Mouse (Mus musculus) heart, adult 2 months (tissue): ENCODE measurements at regions not wholly inside any gene's neighbourhood (a gene's known extent, or its start where the extent isn't known, plus 50 kb on each side); places are given as distances from the start of the nearest gene placed in this dataset.

Source experiments
- DNase-seq, 2 experiments: peaks; one replicate each; pipeline ENCODE4 v3.0.0; 2021
- H3K27ac ChIP-seq: fragments of 200-600 bp; 2 replicates; pipeline ENCODE4 v1.8.1; 2022
- H3K27me3 ChIP-seq: fragments of 200-500 bp; 2 replicates; pipeline ENCODE4 v1.6.1; 2012; ENCODE audit warnings: mild to moderate bottlenecking, low read length, inconsistent platforms, mixed read lengths; ENCODE audit not compliant: control insufficient read depth, insufficient read depth
- H3K36me3 ChIP-seq: fragments of 200-500 bp; 2 replicates; pipeline ENCODE4 v1.6.1; 2012; ENCODE audit warnings: low read length, inconsistent platforms; ENCODE audit not compliant: control insufficient read depth, insufficient read depth
- H3K4me1 ChIP-seq: fragments of 200-500 bp; 2 replicates; pipeline ENCODE4 v1.6.1; 2011; ENCODE audit warnings: low read length; ENCODE audit not compliant: control insufficient read depth, insufficient read depth
- H3K4me3 ChIP-seq: fragments of 200-600 bp; 2 replicates; pipeline ENCODE4 v1.8.1; 2022
- H3K79me2 ChIP-seq: fragments of 200-500 bp; replicated peaks from 2 replicates; pipeline ENCODE4 v1.6.1; 2012; ENCODE audit warnings: mild to moderate bottlenecking, inconsistent platforms, low read length, moderate library complexity, mixed read lengths; ENCODE audit not compliant: control insufficient read depth, insufficient read depth
- H3K9ac ChIP-seq: fragments of 200-500 bp; 2 replicates; pipeline ENCODE4 v1.6.1; 2012; ENCODE audit warnings: low read depth, mild to moderate bottlenecking, control low read depth, inconsistent platforms, low read length, mixed read lengths
- CTCF ChIP-seq: fragments of 200-600 bp; IDR thresholded peaks from 2 replicates; pipeline ENCODE4 v1.8.1; 2022; ENCODE audit warnings: antibody characterized with exemption, mild to moderate bottlenecking, moderate library complexity
- EP300 ChIP-seq: fragments of 200-500 bp; IDR thresholded peaks from 2 replicates; pipeline ENCODE4 v1.6.1; 2011; ENCODE audit warnings: low read depth, low read length, control low read depth; ENCODE audit not compliant: insufficient read depth
- POLR2A ChIP-seq: fragments of 200-500 bp; IDR thresholded peaks from 2 replicates; pipeline ENCODE4 v1.6.1; 2011; ENCODE audit warnings: mild to moderate bottlenecking, low read depth, low read length, control low read depth; ENCODE audit not compliant: insufficient read depth
- WGBS: fragments of 180-500 bp; shearing (Covaris S2); methylation state at CpG from one replicate; pipeline ENCODE4 v1.1.7; 2018; 5-methylcytosine and 5-hydroxymethylcytosine counted together
- intact Hi-C: fragments of 180-260 bp; cut with DNase I; formaldehyde crosslinking; loops from one replicate; pipeline ENCODE4 v1.15.1; 2025

DNA sequence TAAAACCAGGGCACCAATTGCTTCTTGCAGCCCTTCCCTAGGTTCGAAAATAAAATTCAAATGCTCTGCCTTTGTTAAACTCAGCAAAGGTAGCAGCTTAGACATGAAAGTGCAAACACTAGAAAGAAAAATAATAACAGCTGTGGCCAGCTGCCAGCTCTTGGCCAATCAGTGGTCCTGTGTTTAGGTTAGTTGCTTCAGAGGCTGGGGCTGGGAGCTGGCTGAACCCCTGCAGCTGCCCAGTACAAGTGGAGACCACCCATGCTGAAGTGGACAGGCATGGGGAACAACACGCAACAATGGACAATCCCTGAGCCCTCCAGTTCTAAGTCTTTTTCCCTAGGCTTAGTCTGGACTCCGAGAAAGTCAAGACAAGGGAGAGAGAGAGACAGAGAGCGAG is 2256.2 kb upstream of the Gm7489 start:
- no peaks in the 10 kb centered on the region for H3K4me1 ChIP-seq
- no peaks in the 10 kb centered on the region for H3K27me3 ChIP-seq
- no peak for DNase-seq
- no peak overlapping the region for H3K4me3 ChIP-seq
- no peaks in the 10 kb centered on the region for H3K79me2 ChIP-seq
- no peak overlapping the region for H3K9ac ChIP-seq
- no peaks in the 10 kb centered on the region for H3K36me3 ChIP-seq
- WGBS = 64% methylated on average over 4 of the region's 4 CpGs
- TF ChIP-seq EP300 (no peak), CTCF (no peak)
- intact Hi-C loops = no loop called here
- no peak overlapping the region for H3K27ac ChIP-seq

DNA sequence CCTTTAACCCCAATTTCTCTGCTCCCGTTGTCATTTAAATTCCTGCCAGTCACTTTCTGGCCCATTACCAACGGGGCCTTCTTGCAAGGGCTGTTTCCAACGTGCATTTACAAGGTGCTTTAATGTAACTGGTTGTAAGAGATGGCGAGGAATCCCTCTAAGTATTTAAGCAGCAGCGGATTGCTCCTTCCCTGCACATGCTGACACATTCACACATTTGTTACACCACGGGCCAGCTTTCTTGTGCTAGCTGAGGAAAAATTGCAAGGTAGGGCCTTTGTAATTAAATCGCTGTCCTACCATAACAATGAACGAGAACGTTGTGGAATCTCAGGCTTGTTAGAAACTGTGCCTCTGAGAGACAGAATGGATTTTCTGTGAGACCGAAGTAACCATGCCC is 2252.8 kb upstream of the Gm7489 start:
- Histone ChIP-seq H3K4me1 (no peaks in the 10 kb centered on the region), H3K27me3 (no peaks in the 10 kb centered on the region), H3K36me3 (no peaks in the 10 kb centered on the region), H3K9ac (no peak overlapping the region), H3K27ac (no peak overlapping the region), H3K79me2 (no peaks in the 10 kb centered on the region), H3K4me3 (no peak overlapping the region)
- TF ChIP-seq POLR2A (no peak), CTCF (no peak), EP300 (no peak)
- intact Hi-C loops = no loop called here
- DNase-seq = no peak
- WGBS = 82% methylated on average over 10 of the region's 10 CpGs

- Histone ChIP-seq H3K27ac (no peak overlapping the region), H3K36me3 (no peaks in the 10 kb centered on the region), H3K9ac (no peak overlapping the region), H3K4me3 (no peak overlapping the region), H3K27me3 (no peaks in the 10 kb centered on the region), H3K79me2 (no peaks in the 10 kb centered on the region), H3K4me1 (no peaks in the 10 kb centered on the region)
- intact Hi-C loops = no loop called here
- DNase-seq = no peak
- TF ChIP-seq POLR2A = no peak
- no peak for TF ChIP-seq CTCF
- no peak for TF ChIP-seq EP300
- 66% methylated on average over 6 of the region's 6 CpGs for WGBS
Observed at GRCm38 (mm10) chr15:51633068-51633467, 2251.6 kb upstream of the Gm7489 start.

DNA sequence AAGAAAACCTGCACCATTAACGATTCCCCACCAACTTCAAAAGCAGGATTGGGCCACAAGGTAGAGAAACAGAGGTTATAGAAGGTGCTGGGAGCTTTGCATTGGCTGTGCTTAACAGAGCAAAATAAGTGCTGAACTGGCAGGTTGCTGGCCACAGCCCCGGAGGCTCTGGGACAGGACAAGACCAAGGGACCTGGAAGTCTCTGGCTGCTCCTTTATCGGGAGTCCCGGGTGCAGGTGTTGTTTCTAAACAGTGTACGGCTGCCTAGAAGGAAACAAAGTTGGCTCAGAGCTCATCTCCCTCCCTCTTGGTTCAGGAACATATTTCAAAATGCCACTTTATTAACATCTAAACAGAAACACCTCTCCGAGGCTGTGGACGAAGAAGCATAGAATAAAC is 2250.0 kb upstream of the Gm7489 start:
- Histone ChIP-seq H3K36me3 (no peaks in the 10 kb centered on the region), H3K4me1 (no peaks in the 10 kb centered on the region), H3K4me3 (no peak overlapping the region), H3K27ac (no peak overlapping the region), H3K27me3 (no peaks in the 10 kb centered on the region), H3K9ac (no peak overlapping the region), H3K79me2 (no peaks in the 10 kb centered on the region)
- DNase-seq = no peak
- intact Hi-C loops = no loop called here
- WGBS = 70% methylated on average over 7 of the region's 7 CpGs
- TF ChIP-seq POLR2A (no peak), CTCF (no peak), EP300 (no peak)

- Histone ChIP-seq H3K79me2 (no peaks in the 10 kb centered on the region), H3K27me3 (no peaks in the 10 kb centered on the region), H3K27ac (no peak overlapping the region), H3K4me3 (no peak overlapping the region), H3K36me3 (no peaks in the 10 kb centered on the region), H3K9ac (no peak overlapping the region), H3K4me1 (no peaks in the 10 kb centered on the region)
- intact Hi-C loops = no loop called here
- 66% methylated on average over 21 of the region's 21 CpGs for WGBS
- no peak for TF ChIP-seq EP300
- no peak for TF ChIP-seq POLR2A
- TF ChIP-seq CTCF = no peak
- no peak for DNase-seq
Observed at GRCm38 (mm10) chr15:51635129-51635920, 2249.4 kb upstream of the Gm7489 start.

GRCm38 (mm10) chr15:51637570-51637969 is 2247.1 kb upstream of the Gm7489 start:
- H3K36me3 ChIP-seq = no peaks in the 10 kb centered on the region
- TF ChIP-seq CTCF (no peak), POLR2A (no peak), EP300 (no peak)
- no peak overlapping the region for H3K9ac ChIP-seq
- H3K4me1 ChIP-seq = no peaks in the 10 kb centered on the region
- intact Hi-C loops = no loop called here
- H3K27me3 ChIP-seq = no peaks in the 10 kb centered on the region
- H3K4me3 ChIP-seq = no peak overlapping the region
- WGBS = 95% methylated on average over 1 of the region's 1 CpGs
- no peaks in the 10 kb centered on the region for H3K79me2 ChIP-seq
- H3K27ac ChIP-seq = no peak overlapping the region
- DNase-seq = no peak
